Mouse (Mus musculus) kidney, embryonic 14.5 days (tissue): ENCODE measurements at regions not wholly inside any gene's neighbourhood (a gene's known extent, or its start where the extent isn't known, plus 50 kb on each side); places are given as distances from the start of the nearest gene placed in this dataset.

Source experiments
- ATAC-seq: fragments of 200-750 bp; cut with Nextera tagmentation; 2 replicates; pipeline ENCODE4 v1.8.0; 2017; ENCODE audit warnings: moderate number of reproducible peaks, mild to moderate bottlenecking, moderate TSS enrichment, moderate library complexity; ENCODE audit not compliant: low FRiP score, low TSS enrichment
- H3K27ac ChIP-seq: fragments of 300-500 bp; sonication (generic); 2 replicates; pipeline ENCODE4 v1.5.1; 2014; ENCODE audit warnings: low read depth, mild to moderate bottlenecking, low read length, moderate library complexity, mixed read lengths
- H3K27me3 ChIP-seq: fragments of 300-500 bp; sonication (generic); 2 replicates; pipeline ENCODE4 v1.6.1; 2014; ENCODE audit warnings: mild to moderate bottlenecking, low read length; ENCODE audit not compliant: control insufficient read depth, insufficient read depth
- H3K36me3 ChIP-seq: fragments of 300-500 bp; sonication (generic); 2 replicates; pipeline ENCODE4 v1.6.1; 2014; ENCODE audit warnings: low read length, mixed read lengths; ENCODE audit not compliant: control insufficient read depth, insufficient read depth
- H3K4me1 ChIP-seq: fragments of 300-500 bp; sonication (generic); 2 replicates; pipeline ENCODE4 v1.6.1; 2014; ENCODE audit warnings: low read length, mixed read lengths; ENCODE audit not compliant: control insufficient read depth, insufficient read depth
- H3K4me2 ChIP-seq: fragments of 300-500 bp; sonication (generic); replicated peaks from 2 replicates; pipeline ENCODE4 v1.6.1; 2014; ENCODE audit warnings: low read depth, mild to moderate bottlenecking, low read length
- H3K4me3 ChIP-seq: fragments of 300-500 bp; sonication (generic); 2 replicates; pipeline ENCODE4 v1.5.1; 2014; ENCODE audit warnings: mild to moderate bottlenecking, low read length
- H3K9ac ChIP-seq: fragments of 300-500 bp; sonication (generic); 2 replicates; pipeline ENCODE4 v1.6.1; 2014; ENCODE audit warnings: low read depth, mild to moderate bottlenecking, low read length, moderate library complexity
- H3K9me3 ChIP-seq: fragments of 300-500 bp; sonication (generic); 2 replicates; pipeline ENCODE4 v1.6.1; 2016; ENCODE audit warnings: low read length; ENCODE audit not compliant: control insufficient read depth
- WGBS: fragments of 180-500 bp; shearing (Covaris S2); extraction: QIAGEN DNeasy Blood & Tissue Kit; methylation state at CpG from one replicate; pipeline ENCODE4 v1.1.7; 2014; 5-methylcytosine and 5-hydroxymethylcytosine counted together

DNA sequence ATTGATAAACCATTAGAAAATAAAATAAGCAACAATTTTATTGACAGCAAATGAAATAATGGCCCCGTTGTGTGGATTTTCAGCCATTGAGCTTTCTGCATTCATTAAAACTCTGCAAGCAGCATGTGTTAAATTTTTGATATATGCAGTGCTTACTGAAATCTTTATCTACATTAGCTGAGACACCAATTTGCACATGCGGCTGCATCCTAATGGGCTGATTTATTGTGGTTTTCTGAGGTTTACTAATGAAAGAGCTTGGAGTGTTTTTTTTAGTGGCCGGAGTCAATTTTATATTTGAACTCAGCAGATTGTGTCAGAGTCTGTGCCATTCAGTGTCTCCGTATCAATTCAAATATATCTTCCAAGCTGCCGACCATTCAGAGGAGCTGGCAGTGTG lies 653.3 kb upstream of the Tbl1xr1 start:
- Histone ChIP-seq H3K27me3 (no peaks in the 10 kb centered on the region), H3K4me2 (no peak overlapping the region), H3K4me1 (peaks cover 8% of the 10 kb centered on the region; the same call in 1 of the 2 replicates), H3K36me3 (no peaks in the 10 kb centered on the region), H3K27ac (no peak overlapping the region), H3K9ac (no peak overlapping the region), H3K4me3 (no peak overlapping the region), H3K9me3 (no peaks in the 10 kb centered on the region)
- 68% methylated on average over 5 of the region's 5 CpGs for WGBS
- no peak for ATAC-seq

GRCm38 (mm10) chr3:21426538-21426937 lies 649.9 kb upstream of the Tbl1xr1 start:
- Histone ChIP-seq H3K9ac (no peak overlapping the region), H3K27ac (no peak overlapping the region), H3K4me3 (no peak overlapping the region), H3K36me3 (no peaks in the 10 kb centered on the region), H3K4me2 (no peak overlapping the region), H3K9me3 (no peaks in the 10 kb centered on the region), H3K27me3 (no peaks in the 10 kb centered on the region), H3K4me1 (peaks cover 10% of the 10 kb centered on the region; the same call in 1 of the 2 replicates)
- no peak for ATAC-seq
- 71% methylated on average over 6 of the region's 6 CpGs for WGBS

DNA sequence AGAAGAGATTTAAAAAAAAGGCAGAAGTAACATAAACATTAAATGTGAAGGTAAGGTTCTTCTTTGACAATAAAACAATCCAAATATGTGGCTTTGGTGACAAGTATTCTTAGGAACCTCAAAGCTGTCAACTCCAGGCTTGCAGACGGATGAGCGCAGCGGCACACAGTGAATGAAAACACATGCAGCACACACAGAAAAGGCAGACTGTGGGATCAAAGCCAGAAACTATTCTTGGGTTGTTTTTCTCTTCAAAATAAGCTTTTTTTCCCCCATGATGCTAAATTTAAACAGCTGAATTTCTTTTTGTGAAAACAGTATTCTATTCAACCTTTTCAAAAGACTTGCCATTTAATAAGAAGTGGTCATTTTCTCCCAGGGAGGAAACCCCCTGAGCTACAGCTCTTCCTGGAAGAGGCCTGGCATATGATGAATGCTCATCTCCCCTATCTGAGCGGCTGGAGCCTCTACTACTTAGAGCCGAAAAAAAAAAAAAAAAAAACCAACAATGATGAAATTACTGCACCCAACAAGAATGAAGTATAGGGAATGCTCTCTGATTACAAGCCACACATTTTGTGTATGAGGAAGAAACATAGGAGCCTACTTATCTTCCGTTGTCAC lies 648.9 kb upstream of the Tbl1xr1 start:
- H3K36me3 ChIP-seq: no peaks in the 10 kb centered on the region
- H3K4me2 ChIP-seq: no peak overlapping the region
- ATAC-seq: no peak
- 46% methylated on average over 6 of the region's 6 CpGs for WGBS
- no peaks in the 10 kb centered on the region for H3K9me3 ChIP-seq
- H3K4me3 ChIP-seq: no peak overlapping the region
- no peaks in the 10 kb centered on the region for H3K27me3 ChIP-seq
- no peak overlapping the region for H3K9ac ChIP-seq
- peaks cover 10% of the 10 kb centered on the region; the same call in 1 of the 2 replicates for H3K4me1 ChIP-seq
- no peak overlapping the region for H3K27ac ChIP-seq

DNA sequence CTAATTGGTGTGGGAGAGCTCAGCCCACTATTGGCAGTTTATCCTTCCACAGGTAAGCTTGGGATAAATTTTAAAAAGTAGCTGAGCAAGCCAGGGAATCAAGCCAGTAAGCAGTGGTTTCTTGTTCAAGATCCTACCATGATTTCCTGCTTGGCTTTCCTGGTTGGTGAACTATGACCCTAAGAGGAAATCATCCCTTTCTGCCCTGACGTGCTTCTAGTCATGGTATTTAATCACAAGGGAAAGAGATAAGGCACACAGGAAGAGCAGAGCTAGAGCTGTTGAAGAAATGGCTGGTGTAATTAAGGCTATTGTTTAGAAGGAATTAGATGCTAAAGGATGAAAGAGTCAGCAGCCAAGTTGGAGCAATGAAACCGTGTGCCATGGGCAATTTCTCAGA lies 648.3 kb upstream of the Tbl1xr1 start:
- Histone ChIP-seq H3K9me3 (no peaks in the 10 kb centered on the region), H3K27ac (no peak overlapping the region), H3K9ac (no peak overlapping the region), H3K4me2 (no peak overlapping the region), H3K27me3 (no peaks in the 10 kb centered on the region), H3K4me3 (no peak overlapping the region), H3K4me1 (peaks cover 10% of the 10 kb centered on the region; the same call in 1 of the 2 replicates), H3K36me3 (no peaks in the 10 kb centered on the region)
- ATAC-seq: no peak
- WGBS: 8% methylated on average over 2 of the region's 2 CpGs

- ATAC-seq: no peak
- Histone ChIP-seq H3K9ac (no peak overlapping the region), H3K27me3 (no peaks in the 10 kb centered on the region), H3K36me3 (no peaks in the 10 kb centered on the region), H3K27ac (no peak overlapping the region), H3K4me2 (no peak overlapping the region), H3K9me3 (peaks cover 3% of the 10 kb centered on the region; the same call in 1 of the 2 replicates), H3K4me3 (no peak overlapping the region), H3K4me1 (no peaks in the 10 kb centered on the region)
- WGBS: 77% methylated on average over 4 of the region's 4 CpGs
Measured at GRCm38 (mm10) chr3:21464245-21464644, 612.2 kb upstream of the Tbl1xr1 start.

GRCm38 (mm10) chr3:21466113-21466645 lies 610.3 kb upstream of the Tbl1xr1 start:
- no peak overlapping the region for H3K9ac ChIP-seq
- H3K27ac ChIP-seq: no peak overlapping the region
- H3K36me3 ChIP-seq: no peaks in the 10 kb centered on the region
- no peaks in the 10 kb centered on the region for H3K9me3 ChIP-seq
- WGBS: 33% methylated on average over 7 of the region's 7 CpGs
- no peak for ATAC-seq
- H3K4me1 ChIP-seq: no peaks in the 10 kb centered on the region
- H3K27me3 ChIP-seq: no peaks in the 10 kb centered on the region
- H3K4me2 ChIP-seq: no peak overlapping the region
- no peak overlapping the region for H3K4me3 ChIP-seq

DNA sequence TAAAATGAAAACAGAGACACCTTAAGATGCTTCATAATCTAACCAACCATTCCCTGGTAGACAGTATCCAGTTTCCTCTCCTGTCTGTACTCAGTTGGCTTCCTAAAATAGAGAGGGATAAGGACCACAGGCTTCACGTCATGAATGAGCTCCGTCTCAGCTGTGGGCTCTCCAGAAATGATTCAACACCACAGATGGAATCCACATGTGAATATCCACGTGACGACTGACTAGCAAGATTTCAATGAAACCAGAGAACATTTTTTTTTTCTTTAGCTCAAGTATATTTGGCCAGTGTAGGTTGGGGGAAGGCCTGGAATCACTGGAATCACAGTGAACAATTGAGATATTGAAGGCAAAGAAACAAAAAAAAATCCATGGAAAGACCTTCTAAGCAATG lies 599.1 kb upstream of the Tbl1xr1 start:
- no peak overlapping the region for H3K27ac ChIP-seq
- ATAC-seq: no peak
- no peak overlapping the region for H3K4me3 ChIP-seq
- no peaks in the 10 kb centered on the region for H3K27me3 ChIP-seq
- no peaks in the 10 kb centered on the region for H3K36me3 ChIP-seq
- no peak overlapping the region for H3K9ac ChIP-seq
- H3K9me3 ChIP-seq: no peaks in the 10 kb centered on the region
- no peak overlapping the region for H3K4me2 ChIP-seq
- H3K4me1 ChIP-seq: peaks cover 7% of the 10 kb centered on the region; the same call in 1 of the 2 replicates
- WGBS: 86% methylated on average over 4 of the region's 4 CpGs

DNA sequence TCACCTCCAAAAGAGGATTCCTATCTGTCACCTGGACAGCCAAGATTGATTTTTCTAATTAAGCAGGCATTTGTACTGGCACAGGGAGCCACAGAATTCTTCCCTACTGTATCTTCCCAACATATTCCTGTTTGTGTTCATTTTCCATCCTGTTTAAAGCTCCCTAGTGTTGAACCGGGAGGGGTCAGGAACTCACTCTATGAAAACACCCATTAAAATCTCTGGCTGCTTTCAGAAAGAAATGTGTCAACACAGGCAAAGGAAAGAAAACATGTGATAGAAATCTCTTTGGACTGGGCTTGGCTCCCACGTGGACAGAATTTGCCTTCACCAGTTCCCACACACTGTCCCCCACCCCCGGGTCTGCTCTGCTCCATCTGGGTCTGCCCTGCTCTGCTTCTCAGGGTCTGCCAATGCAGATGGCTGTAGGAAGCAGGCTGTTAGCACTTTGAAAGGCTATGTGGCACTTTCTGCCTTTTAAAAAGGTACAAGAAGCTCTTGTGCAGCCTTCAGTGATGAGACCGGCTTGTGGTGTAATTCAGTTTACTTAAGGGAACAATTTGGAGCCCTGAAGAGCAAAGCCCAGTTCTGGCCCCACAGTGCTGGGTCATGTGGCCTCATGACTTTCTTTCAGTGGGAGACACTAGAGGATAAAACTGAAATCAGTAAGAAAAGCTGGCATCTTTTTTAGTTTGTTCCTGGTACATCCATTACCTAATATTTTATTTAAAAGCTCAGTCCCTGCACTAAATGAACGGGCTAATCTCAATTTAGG lies 597.2 kb upstream of the Tbl1xr1 start:
- H3K4me3 ChIP-seq: no peak overlapping the region
- ATAC-seq: peak; percentile 89
- H3K27me3 ChIP-seq: no peaks in the 10 kb centered on the region
- H3K9me3 ChIP-seq: no peaks in the 10 kb centered on the region
- H3K36me3 ChIP-seq: no peaks in the 10 kb centered on the region
- H3K27ac ChIP-seq: no peak overlapping the region
- 21% methylated on average over 5 of the region's 5 CpGs for WGBS
- peaks cover 7% of the 10 kb centered on the region; the same call in 1 of the 2 replicates for H3K4me1 ChIP-seq
- H3K4me2 ChIP-seq: no peak overlapping the region
- peak overlapping the region; percentile 23; the same call in 1 of the 2 replicates for H3K9ac ChIP-seq

DNA sequence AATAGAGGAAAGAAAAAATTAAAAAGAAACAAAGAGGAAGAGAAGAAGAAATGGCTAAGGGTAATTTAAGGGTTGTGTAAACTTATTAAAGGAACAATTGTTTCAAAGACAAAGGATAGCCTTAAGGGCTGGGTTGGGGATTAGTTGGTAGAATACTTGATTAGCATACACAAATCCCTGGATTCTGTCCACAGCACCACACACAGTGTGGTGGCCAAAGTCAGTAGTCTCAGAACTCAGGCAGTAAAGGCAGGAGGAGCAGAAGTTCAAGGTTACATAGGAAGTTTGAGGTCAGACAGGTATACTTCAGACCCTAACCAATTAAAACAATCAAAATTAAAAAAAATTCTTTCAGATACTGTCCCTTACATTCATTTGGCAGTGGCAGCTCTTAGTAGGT lies 596.6 kb upstream of the Tbl1xr1 start:
- peaks cover 7% of the 10 kb centered on the region; the same call in 1 of the 2 replicates for H3K4me1 ChIP-seq
- H3K27me3 ChIP-seq: no peaks in the 10 kb centered on the region
- H3K9ac ChIP-seq: no peak overlapping the region
- H3K36me3 ChIP-seq: no peaks in the 10 kb centered on the region
- no peak for ATAC-seq
- H3K9me3 ChIP-seq: no peaks in the 10 kb centered on the region
- H3K27ac ChIP-seq: no peak overlapping the region
- H3K4me3 ChIP-seq: no peak overlapping the region
- H3K4me2 ChIP-seq: no peak overlapping the region
